Mouse (Mus musculus) stomach, embryonic 15.5 days (tissue): ENCODE measurements at regions not wholly inside any gene's neighbourhood (a gene's known extent, or its start where the extent isn't known, plus 50 kb on each side); places are given as distances from the start of the nearest gene placed in this dataset.
"Not testable (repeated sequence)": the region's sequence is repeated elsewhere in the genome, so short reads cannot be mapped to it uniquely, and the experiment has no call there.

Source experiments
- ATAC-seq: fragments of 200-750 bp; cut with Nextera tagmentation; 2 replicates; pipeline ENCODE4 v1.8.0; 2017; ENCODE audit warnings: low read depth, moderate number of reproducible peaks, moderate TSS enrichment; ENCODE audit not compliant: insufficient read depth, low FRiP score
- H3K27ac ChIP-seq: fragments of 300-500 bp; sonication (generic); 2 replicates; pipeline ENCODE4 v1.5.1; 2015; ENCODE audit warnings: mild to moderate bottlenecking, inconsistent platforms
- H3K27me3 ChIP-seq: fragments of 300-500 bp; sonication (generic); replicated peaks from 2 replicates; pipeline ENCODE4 v1.6.1; 2015; ENCODE audit warnings: inconsistent platforms
- H3K36me3 ChIP-seq: fragments of 300-500 bp; sonication (generic); 2 replicates; pipeline ENCODE4 v1.6.1; 2015; ENCODE audit warnings: inconsistent platforms
- H3K4me1 ChIP-seq: fragments of 300-500 bp; sonication (generic); 2 replicates; pipeline ENCODE4 v1.6.1; 2015; ENCODE audit warnings: inconsistent platforms
- H3K4me2 ChIP-seq: fragments of 300-500 bp; sonication (generic); 2 replicates; pipeline ENCODE4 v1.6.1; 2015; ENCODE audit warnings: mild to moderate bottlenecking, inconsistent platforms
- H3K4me3 ChIP-seq: fragments of 300-500 bp; sonication (generic); replicated peaks from 2 replicates; pipeline ENCODE4 v1.5.1; 2015; ENCODE audit warnings: inconsistent platforms
- H3K9ac ChIP-seq: fragments of 300-500 bp; sonication (generic); 2 replicates; pipeline ENCODE4 v1.6.1; 2015; ENCODE audit warnings: inconsistent platforms
- H3K9me3 ChIP-seq: fragments of 300-500 bp; sonication (generic); 2 replicates; pipeline ENCODE4 v1.6.1; 2016; ENCODE audit warnings: inconsistent platforms
- WGBS: fragments of 180-500 bp; shearing (Covaris S2); methylation state at CpG from one replicate; pipeline ENCODE4 v1.1.7; 2015; 5-methylcytosine and 5-hydroxymethylcytosine counted together

- Histone ChIP-seq H3K27ac (no peak overlapping the region), H3K4me3 (no peak overlapping the region), H3K4me2 (no peak overlapping the region), H3K36me3 (no peaks in the 10 kb centered on the region), H3K9me3 (no peaks in the 10 kb centered on the region), H3K27me3 (no peaks in the 10 kb centered on the region), H3K9ac (no peak overlapping the region), H3K4me1 (no peaks in the 10 kb centered on the region)
- ATAC-seq: no peak
- 62% methylated on average over 7 of the region's 7 CpGs for WGBS
Measured at GRCm38 (mm10) chr1:184171601-184172000, 137.5 kb upstream of the 1700056E22Rik start.

DNA sequence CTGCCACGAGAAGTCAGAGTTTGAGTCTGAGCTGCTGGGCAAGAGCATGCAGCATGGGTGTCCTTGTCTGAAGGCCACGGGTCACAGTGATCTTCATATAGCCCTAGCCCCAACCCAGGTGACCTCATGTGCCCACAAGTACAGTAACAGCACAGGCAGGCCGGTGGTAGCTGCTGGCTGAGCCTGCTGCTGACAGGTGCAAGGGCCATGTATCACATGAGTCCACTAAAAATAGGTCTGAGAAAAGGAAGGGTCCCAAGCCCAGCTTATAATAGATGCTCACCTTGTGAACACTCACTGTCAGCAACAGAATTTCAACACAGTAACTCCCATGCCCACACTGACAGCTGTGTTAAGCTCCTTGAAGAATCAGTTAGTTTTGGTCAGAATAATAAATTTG is 136.8 kb upstream of the 1700056E22Rik start:
- Histone ChIP-seq H3K4me2 (no peak overlapping the region), H3K4me3 (no peak overlapping the region), H3K9ac (no peak overlapping the region), H3K27ac (no peak overlapping the region), H3K9me3 (no peaks in the 10 kb centered on the region), H3K4me1 (no peaks in the 10 kb centered on the region), H3K27me3 (no peaks in the 10 kb centered on the region), H3K36me3 (no peaks in the 10 kb centered on the region)
- WGBS: 72% methylated on average over 3 of the region's 3 CpGs
- no peak for ATAC-seq

DNA sequence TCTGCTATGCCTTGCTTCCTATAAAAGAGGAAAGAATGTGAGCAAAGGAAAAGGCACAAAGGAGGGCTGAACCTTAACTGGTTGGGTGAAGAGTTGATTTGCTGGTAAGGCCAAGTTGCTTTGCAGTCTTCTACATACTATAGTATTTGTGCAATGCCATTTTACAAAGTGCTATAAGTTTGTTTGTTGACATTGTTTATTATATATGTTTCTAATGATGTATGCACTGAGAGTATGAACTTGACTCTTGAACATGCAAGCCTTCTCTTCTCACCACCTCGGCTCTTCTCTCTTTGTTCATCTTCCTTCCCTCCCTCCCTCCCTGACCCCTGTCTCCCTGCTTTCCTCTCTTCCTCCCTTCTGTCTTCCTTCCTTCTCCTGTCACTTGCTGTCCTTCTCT is 135.9 kb upstream of the 1700056E22Rik start:
- ATAC-seq: no peak
- H3K4me3 ChIP-seq: no peak overlapping the region
- WGBS: 45% methylated on average over 1 of the region's 1 CpGs
- no peaks in the 10 kb centered on the region for H3K9me3 ChIP-seq
- H3K27me3 ChIP-seq: no peaks in the 10 kb centered on the region
- H3K36me3 ChIP-seq: no peaks in the 10 kb centered on the region
- H3K4me2 ChIP-seq: no peak overlapping the region
- no peaks in the 10 kb centered on the region for H3K4me1 ChIP-seq
- H3K27ac ChIP-seq: no peak overlapping the region
- H3K9ac ChIP-seq: no peak overlapping the region

DNA sequence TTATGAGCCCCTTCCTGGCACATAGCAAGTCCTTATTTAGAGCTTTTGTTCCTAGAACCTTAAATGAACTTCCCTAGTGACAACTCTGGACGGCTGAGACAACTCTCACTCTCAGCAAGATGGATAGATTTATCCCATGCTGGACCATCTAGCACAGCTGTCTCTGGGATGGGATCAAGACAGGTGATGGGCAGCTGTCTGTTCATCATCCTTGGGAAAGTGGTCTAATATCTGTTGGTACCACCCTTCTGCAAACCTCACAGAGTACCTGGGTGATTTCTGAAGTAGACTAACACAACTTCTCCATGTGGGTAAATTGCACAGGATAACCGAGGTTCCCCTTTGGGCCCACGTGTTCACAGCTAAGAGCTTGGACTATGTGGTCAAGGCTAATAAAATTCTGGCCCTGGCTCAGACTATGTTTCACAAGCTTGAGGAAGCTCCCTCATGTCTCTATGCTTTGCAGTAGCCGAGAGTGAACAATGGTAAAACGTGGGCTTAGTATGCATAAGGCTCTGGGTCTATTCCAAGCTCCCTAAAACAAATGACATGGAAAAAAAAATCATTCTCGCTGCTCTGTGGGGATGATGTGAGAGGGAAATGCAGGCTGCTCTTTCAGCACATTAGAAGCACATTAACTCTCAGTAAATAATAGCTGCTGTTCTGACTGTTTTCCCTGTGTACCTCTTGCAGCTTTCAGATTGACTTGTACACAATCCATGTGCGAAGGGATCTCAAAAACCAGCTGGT is 135.1 kb upstream of the 1700056E22Rik start:
- 55% methylated on average over 7 of the region's 7 CpGs for WGBS

DNA sequence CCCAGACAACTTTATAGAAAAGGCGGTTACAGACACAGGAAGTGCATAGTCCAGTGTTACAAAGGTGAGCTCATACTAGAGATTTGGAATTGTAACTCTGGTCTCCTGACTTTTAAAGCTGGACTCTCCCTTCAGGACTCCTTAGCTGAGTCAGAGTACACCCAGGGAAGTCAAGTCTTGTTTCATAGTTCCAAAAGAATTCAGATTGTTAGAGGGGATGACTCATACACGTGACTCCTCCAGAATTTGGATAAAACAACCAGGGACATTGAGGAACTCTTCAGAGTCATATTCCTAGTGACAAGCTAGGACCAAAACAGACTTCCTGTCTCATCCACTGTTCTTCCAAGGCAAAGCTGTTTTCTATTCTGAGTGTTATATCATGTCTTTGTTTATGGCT is 132.8 kb upstream of the 1700056E22Rik start:
- H3K9ac ChIP-seq: no peak overlapping the region
- H3K4me3 ChIP-seq: no peak overlapping the region
- H3K4me1 ChIP-seq: no peaks in the 10 kb centered on the region
- no peaks in the 10 kb centered on the region for H3K9me3 ChIP-seq
- no peak overlapping the region for H3K27ac ChIP-seq
- H3K36me3 ChIP-seq: no peaks in the 10 kb centered on the region
- no peaks in the 10 kb centered on the region for H3K27me3 ChIP-seq
- H3K4me2 ChIP-seq: no peak overlapping the region
- 73% methylated on average over 2 of the region's 2 CpGs for WGBS
- ATAC-seq: no peak

More for the DNA sequence above, 135.1 kb upstream of the 1700056E22Rik start:
- ATAC-seq: no peak
- no peak overlapping the region for H3K27ac ChIP-seq
- no peak overlapping the region for H3K9ac ChIP-seq
- H3K4me2 ChIP-seq: no peak overlapping the region
- no peaks in the 10 kb centered on the region for H3K27me3 ChIP-seq
- H3K4me3 ChIP-seq: no peak overlapping the region
- no peaks in the 10 kb centered on the region for H3K36me3 ChIP-seq
- no peaks in the 10 kb centered on the region for H3K4me1 ChIP-seq
- H3K9me3 ChIP-seq: no peaks in the 10 kb centered on the region

DNA sequence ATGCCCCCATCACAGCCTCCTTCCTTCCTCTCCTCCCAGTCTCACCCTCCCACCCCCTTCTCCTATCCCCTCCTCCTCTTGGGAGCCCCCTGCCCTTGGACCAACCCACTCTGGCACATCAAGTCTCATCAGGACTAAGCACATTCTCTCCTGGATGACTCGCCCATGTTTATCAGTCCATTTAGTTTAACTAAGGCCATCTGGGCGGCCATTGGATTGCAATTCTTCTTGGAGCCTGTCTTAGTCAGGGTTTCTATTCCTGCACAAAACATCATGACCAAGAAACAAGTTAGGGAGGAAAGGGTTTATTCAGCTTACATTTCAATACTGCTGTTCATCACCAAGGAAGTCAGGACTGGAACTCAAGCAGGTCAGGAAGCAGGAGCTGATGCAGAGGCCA is 128.4 kb upstream of the 1700056E22Rik start:
- H3K4me2 ChIP-seq, H3K9me3 ChIP-seq, H3K27me3 ChIP-seq, H3K36me3 ChIP-seq, ATAC-seq, H3K4me1 ChIP-seq, H3K9ac ChIP-seq, H3K27ac ChIP-seq, H3K4me3 ChIP-seq: not testable (repeated sequence)
- 69% methylated on average over 2 of the region's 2 CpGs for WGBS

GRCm38 (mm10) chr1:184147713-184148112 is 113.6 kb upstream of the 1700056E22Rik start:
- no peak for ATAC-seq
- no peak overlapping the region for H3K9ac ChIP-seq
- H3K9me3 ChIP-seq: no peaks in the 10 kb centered on the region
- H3K4me1 ChIP-seq: no peaks in the 10 kb centered on the region
- no peaks in the 10 kb centered on the region for H3K27me3 ChIP-seq
- H3K27ac ChIP-seq: no peak overlapping the region
- H3K36me3 ChIP-seq: no peaks in the 10 kb centered on the region
- no CpG with 5 or more reads among the region's 1 CpGs for WGBS
- H3K4me2 ChIP-seq: no peak overlapping the region
- H3K4me3 ChIP-seq: no peak overlapping the region

DNA sequence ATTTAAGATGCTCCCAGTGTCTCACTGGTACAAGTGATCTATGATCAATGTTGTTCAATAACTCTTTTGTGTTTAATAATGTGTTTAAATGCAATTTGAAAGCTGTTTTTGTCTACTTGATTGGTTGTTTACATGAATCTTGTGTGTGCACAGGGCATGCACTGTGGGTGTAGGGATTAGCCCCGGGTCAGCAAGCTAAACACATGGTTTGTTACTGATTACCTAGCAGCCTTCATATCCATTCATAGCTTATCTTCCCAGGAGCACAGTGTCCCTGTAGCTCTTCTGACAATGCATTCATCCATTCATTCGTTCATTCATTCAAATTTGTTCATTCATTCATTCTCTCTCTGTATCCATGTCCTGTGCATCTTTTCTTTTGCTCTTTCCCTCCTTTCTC is 108.9 kb upstream of the 1700056E22Rik start:
- no peak overlapping the region for H3K9ac ChIP-seq
- H3K4me3 ChIP-seq: no peak overlapping the region
- no peaks in the 10 kb centered on the region for H3K4me1 ChIP-seq
- 36% methylated on average over 2 of the region's 2 CpGs for WGBS
- H3K36me3 ChIP-seq: no peaks in the 10 kb centered on the region
- H3K4me2 ChIP-seq: no peak overlapping the region
- no peaks in the 10 kb centered on the region for H3K9me3 ChIP-seq
- no peak overlapping the region for H3K27ac ChIP-seq
- no peak for ATAC-seq
- H3K27me3 ChIP-seq: no peaks in the 10 kb centered on the region

DNA sequence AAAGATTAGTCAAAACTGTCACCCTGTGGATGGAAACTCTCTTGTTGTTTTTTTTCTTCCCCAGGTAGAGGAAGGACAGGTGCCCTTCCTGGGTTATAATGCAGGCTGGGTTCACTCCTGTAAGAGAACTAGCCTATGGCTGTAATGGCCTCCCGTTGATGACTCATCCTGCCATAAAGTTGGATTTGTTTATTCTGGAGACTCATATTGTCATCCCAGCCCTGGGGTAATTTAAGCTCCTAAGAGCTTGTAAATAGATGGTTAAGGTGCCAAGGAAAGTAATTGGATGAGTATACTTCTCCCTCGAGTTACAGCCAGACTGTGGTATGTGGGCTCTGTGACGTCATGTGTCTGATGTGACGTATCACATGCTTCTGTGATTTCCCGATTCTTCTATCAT is 106.4 kb upstream of the 1700056E22Rik start:
- no peak for ATAC-seq
- Histone ChIP-seq H3K4me2 (no peak overlapping the region), H3K36me3 (no peaks in the 10 kb centered on the region), H3K4me3 (no peak overlapping the region), H3K27me3 (no peaks in the 10 kb centered on the region), H3K27ac (no peak overlapping the region), H3K9ac (no peak overlapping the region), H3K9me3 (no peaks in the 10 kb centered on the region), H3K4me1 (no peaks in the 10 kb centered on the region)
- 62% methylated on average over 5 of the region's 5 CpGs for WGBS

DNA sequence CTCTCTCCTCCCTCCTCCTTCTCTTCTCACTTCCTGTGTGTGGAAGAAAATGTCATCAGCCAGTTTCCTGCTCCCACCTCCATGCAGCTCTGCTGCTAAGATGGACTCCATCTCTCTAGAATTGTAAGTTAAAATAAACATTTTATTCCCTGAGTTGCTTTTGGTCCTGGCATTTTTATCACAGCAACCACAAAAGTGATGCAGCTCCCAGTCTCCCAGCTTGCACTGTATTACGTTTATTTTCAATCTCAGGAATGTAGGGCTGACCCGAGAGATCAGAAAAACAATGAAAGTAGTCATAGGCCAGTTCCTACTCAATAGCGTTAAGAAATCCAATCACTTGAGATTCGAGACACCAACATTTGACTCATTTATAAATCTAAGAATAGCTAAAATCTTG is 106.0 kb upstream of the 1700056E22Rik start:
- Histone ChIP-seq H3K27ac (no peak overlapping the region), H3K9me3 (no peaks in the 10 kb centered on the region), H3K27me3 (no peaks in the 10 kb centered on the region), H3K9ac (no peak overlapping the region), H3K4me3 (no peak overlapping the region), H3K4me2 (no peak overlapping the region), H3K4me1 (no peaks in the 10 kb centered on the region), H3K36me3 (no peaks in the 10 kb centered on the region)
- no peak for ATAC-seq
- 65% methylated on average over 4 of the region's 4 CpGs for WGBS

DNA sequence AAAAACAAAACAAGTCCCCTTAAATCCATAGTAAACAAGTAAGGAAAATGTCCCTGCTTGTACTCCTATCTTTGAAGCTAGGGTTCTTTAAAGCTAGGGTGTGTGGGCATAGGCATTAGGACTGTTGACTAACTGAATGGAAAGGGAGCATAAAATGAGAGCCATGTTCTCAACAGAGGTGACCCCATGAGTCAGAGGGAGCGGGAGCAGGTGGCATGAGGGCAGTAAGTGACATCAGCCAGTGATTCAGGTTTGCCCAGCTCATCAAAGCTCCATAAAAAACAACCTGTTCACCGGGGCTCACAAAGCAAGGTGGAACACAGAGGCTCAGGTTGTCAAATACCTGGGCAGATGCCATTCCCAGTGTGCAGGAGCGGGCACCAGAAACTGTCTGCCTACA is 104.6 kb upstream of the 1700056E22Rik start:
- no peaks in the 10 kb centered on the region for H3K9me3 ChIP-seq

GRCm38 (mm10) chr1:184130897-184131296 is 96.8 kb upstream of the 1700056E22Rik start:
- Histone ChIP-seq H3K9me3 (no peaks in the 10 kb centered on the region), H3K4me3 (no peak overlapping the region), H3K27ac (no peak overlapping the region), H3K36me3 (no peaks in the 10 kb centered on the region), H3K4me1 (no peaks in the 10 kb centered on the region), H3K4me2 (no peak overlapping the region), H3K27me3 (no peaks in the 10 kb centered on the region), H3K9ac (no peak overlapping the region)
- WGBS: 82% methylated on average over 4 of the region's 4 CpGs
- ATAC-seq: no peak

More for the DNA sequence above, 104.6 kb upstream of the 1700056E22Rik start:
- H3K27me3 ChIP-seq: no peaks in the 10 kb centered on the region
- H3K27ac ChIP-seq: no peak overlapping the region
- H3K4me2 ChIP-seq: no peak overlapping the region
- no peak overlapping the region for H3K9ac ChIP-seq
- no peaks in the 10 kb centered on the region for H3K36me3 ChIP-seq
- H3K4me1 ChIP-seq: no peaks in the 10 kb centered on the region
- no peak for ATAC-seq
- H3K4me3 ChIP-seq: no peak overlapping the region
- 74% methylated on average over 3 of the region's 3 CpGs for WGBS

DNA sequence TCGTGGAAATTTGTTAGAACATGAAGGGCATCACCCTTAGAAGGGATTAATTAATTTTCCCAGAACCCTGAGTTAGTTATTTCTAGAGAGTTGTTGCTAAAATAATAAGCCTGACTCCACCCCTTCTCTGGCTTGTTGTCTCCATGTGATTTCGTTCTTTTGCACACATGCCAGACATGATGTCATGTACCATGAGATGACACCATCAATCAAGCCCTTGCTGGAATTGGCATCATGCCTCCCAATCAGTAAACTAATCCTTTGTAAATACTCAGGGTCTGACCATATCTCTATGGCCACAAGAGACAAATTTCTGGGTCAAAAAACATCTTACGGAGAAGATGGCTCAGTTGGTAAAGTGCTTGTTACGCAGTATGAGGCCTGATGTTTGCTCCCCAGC is 93.2 kb upstream of the 1700056E22Rik start:
- ATAC-seq: no peak
- Histone ChIP-seq H3K27me3 (no peaks in the 10 kb centered on the region), H3K4me3 (no peak overlapping the region), H3K9ac (no peak overlapping the region), H3K27ac (no peak overlapping the region), H3K9me3 (no peaks in the 10 kb centered on the region), H3K4me1 (no peaks in the 10 kb centered on the region), H3K4me2 (no peak overlapping the region), H3K36me3 (no peaks in the 10 kb centered on the region)
- WGBS: 70% methylated on average over 4 of the region's 4 CpGs
